Mouse (Mus musculus) embryonic facial prominence, embryonic 13.5 days (tissue): ENCODE measurements around the gene Gipc3. TPM values are rescaled to one million over a fixed set of nuclear protein-coding genes. Genes with fewer than 3 reads are reported as not detected.

Source experiments
- ATAC-seq: fragments of 200-750 bp; cut with Nextera tagmentation; 2 replicates; pipeline ENCODE4 v1.8.0; 2017; ENCODE audit warnings: low read depth; ENCODE audit not compliant: insufficient number of reproducible peaks, insufficient read depth, low FRiP score, low TSS enrichment
- H3K27ac ChIP-seq: fragments of 300-500 bp; sonication (generic); 2 replicates; pipeline ENCODE4 v1.5.1; 2015; ENCODE audit warnings: moderate library complexity, mild to moderate bottlenecking, inconsistent platforms
- H3K27me3 ChIP-seq: fragments of 300-500 bp; sonication (generic); 2 replicates; pipeline ENCODE4 v1.6.1; 2015; ENCODE audit warnings: mild to moderate bottlenecking, inconsistent platforms
- H3K36me3 ChIP-seq: fragments of 300-500 bp; sonication (generic); 2 replicates; pipeline ENCODE4 v1.6.1; 2015; ENCODE audit warnings: mild to moderate bottlenecking, inconsistent platforms
- H3K4me1 ChIP-seq: fragments of 300-500 bp; sonication (generic); 2 replicates; pipeline ENCODE4 v1.6.1; 2015; ENCODE audit warnings: inconsistent platforms
- H3K4me2 ChIP-seq: fragments of 300-500 bp; sonication (generic); 2 replicates; pipeline ENCODE4 v1.6.1; 2015; ENCODE audit warnings: moderate library complexity, mild to moderate bottlenecking, inconsistent platforms
- H3K4me3 ChIP-seq: fragments of 300-500 bp; sonication (generic); 2 replicates; pipeline ENCODE4 v1.5.1; 2015; ENCODE audit warnings: mild to moderate bottlenecking, inconsistent platforms
- H3K9ac ChIP-seq: fragments of 300-500 bp; sonication (generic); 2 replicates; pipeline ENCODE4 v1.6.1; 2015; ENCODE audit warnings: mild to moderate bottlenecking, inconsistent platforms
- H3K9me3 ChIP-seq: fragments of 300-500 bp; sonication (generic); 2 replicates; pipeline ENCODE4 v1.6.1; 2016; ENCODE audit warnings: inconsistent platforms
- WGBS: fragments of 180-500 bp; shearing (Covaris S2); methylation state at CpG from one replicate; pipeline ENCODE4 v1.1.7; 2015; ENCODE audit warnings: mixed read lengths; 5-methylcytosine and 5-hydroxymethylcytosine counted together
- polyA plus RNA-seq: library from polyadenylated mRNA; unstranded; fragments of >200 nt; fragmentation: Nextera tagmentation; extraction: Ambion mirVana; gene quantifications from 2 replicates; pipeline ENCODE4 v1.2.1, GENCODE M21; 2015

The Gipc3 gene
- polyA plus RNA-seq, 1 experiment from 2014 or later, result 0.13 TPM

DNA sequence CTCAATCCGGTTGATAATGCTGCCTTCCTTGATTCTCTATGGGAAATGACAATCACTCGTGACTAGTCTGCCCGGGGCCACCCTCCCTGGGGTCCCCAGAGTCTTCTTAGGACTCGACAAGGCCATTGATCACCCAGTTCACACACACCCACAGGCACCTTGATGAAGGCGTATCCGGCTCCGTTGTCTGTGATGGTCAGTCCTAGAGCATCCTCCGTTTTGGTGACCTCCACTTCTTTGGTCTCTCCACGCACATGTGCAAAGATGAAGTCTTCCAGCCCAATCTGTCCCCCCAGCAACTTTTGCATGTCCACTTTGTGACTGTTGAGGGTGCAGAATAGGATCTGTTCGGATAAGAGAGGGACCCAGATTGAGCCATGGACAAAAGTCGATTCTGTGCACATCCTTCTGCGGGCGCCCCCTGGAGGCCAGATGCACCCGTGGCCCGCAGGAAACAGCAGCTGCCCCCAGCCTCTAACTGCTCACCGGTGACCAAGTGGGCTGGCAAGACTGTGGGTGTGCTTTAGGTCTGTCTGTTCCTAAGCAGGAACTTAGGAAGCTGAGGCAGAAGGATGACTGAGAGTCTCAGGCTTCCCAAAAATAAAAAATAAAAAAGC is 1.6 kb downstream of the Gipc3 start:
- Histone ChIP-seq H3K27ac (no peak overlapping the region), H3K36me3 (peaks cover 11% of the 10 kb centered on the region), H3K4me2 (no peak overlapping the region), H3K9ac (no peak overlapping the region), H3K9me3 (no peaks in the 10 kb centered on the region), H3K27me3 (peaks cover 77% of the 10 kb centered on the region), H3K4me1 (peaks cover 14% of the 10 kb centered on the region), H3K4me3 (peak overlapping the region; percentile 4; the same call in 1 of the 2 replicates)
- 32% methylated on average over 16 of the region's 16 CpGs for WGBS
- ATAC-seq, result no peak

DNA sequence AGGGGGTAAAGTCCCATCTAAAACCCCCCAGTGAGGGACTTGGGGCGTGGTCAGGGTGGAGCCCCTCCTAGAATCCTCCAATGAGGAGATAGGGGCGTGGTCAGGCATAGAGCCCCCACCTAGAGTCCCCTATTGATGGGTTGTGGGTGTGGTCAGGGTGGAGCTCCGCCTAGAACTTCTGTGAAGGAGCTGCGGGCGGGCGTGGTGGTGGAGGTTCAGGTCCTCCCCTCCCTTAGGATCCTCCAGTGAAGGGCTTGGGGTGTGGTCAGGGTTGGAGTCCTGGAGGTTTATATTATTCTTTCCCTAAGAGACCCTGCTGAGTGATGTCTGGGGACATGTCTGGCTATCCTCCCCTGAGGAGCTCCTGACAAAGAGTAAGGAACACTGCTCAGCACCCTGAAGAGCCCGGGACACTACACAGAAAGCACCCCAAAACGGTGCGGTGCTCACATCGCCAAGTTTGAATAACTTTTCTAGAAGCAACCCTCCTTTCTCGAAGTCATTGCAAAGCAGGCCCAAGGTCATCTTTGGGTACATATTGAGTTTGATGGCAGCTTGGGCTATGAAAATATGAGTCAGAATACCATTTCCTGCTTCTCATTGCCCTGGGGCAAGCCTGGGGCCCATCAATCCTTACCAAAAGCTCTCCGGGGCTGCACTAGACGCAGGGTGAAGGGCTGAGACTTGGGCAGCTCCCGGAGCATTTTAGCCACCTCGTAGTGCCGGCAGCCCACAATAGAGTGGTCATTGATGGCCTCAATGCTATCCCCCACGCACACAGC is 2.3 kb downstream of the Gipc3 start:
- peaks cover 20% of the 10 kb centered on the region for H3K4me1 ChIP-seq
- H3K4me2 ChIP-seq, result no peak overlapping the region
- H3K27me3 ChIP-seq, result peaks cover 70% of the 10 kb centered on the region
- no peak overlapping the region for H3K27ac ChIP-seq
- no peak overlapping the region for H3K4me3 ChIP-seq
- no peak overlapping the region for H3K9ac ChIP-seq
- peaks cover 7% of the 10 kb centered on the region for H3K36me3 ChIP-seq
- ATAC-seq, result no peak
- H3K9me3 ChIP-seq, result no peaks in the 10 kb centered on the region
- WGBS, result 37% methylated on average over 17 of the region's 17 CpGs

DNA sequence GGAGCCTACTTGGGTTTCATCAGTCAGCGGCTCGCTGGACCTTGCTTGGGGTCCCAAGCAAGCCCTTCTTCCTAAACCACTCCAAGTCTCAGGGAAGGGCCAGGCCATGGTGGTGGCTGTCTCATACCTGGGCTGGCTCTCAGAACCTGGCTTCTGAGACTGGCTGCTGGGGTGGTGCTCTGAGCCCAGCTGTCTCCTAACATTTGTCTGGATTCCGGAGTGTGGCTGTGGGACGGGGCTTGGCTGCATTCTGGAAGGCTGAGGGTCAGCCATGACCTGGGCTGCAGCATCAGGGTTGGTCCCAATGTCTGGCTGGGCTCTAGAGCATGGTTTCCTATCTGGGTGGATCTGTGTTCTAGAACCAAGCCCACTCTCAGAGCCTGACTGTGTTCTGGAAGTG is 6.5 kb downstream of the Gipc3 start:
- H3K4me1 ChIP-seq, result peaks cover 34% of the 10 kb centered on the region
- H3K36me3 ChIP-seq, result no peaks in the 10 kb centered on the region
- H3K27me3 ChIP-seq, result peaks cover 67% of the 10 kb centered on the region
- WGBS, result 96% methylated on average over 4 of the region's 4 CpGs
- no peak for ATAC-seq
- H3K9ac ChIP-seq, result no peak overlapping the region
- H3K4me3 ChIP-seq, result no peak overlapping the region
- no peaks in the 10 kb centered on the region for H3K9me3 ChIP-seq
- peak overlapping the region; percentile 88; the same call in 1 of the 2 replicates for H3K27ac ChIP-seq
- no peak overlapping the region for H3K4me2 ChIP-seq

DNA sequence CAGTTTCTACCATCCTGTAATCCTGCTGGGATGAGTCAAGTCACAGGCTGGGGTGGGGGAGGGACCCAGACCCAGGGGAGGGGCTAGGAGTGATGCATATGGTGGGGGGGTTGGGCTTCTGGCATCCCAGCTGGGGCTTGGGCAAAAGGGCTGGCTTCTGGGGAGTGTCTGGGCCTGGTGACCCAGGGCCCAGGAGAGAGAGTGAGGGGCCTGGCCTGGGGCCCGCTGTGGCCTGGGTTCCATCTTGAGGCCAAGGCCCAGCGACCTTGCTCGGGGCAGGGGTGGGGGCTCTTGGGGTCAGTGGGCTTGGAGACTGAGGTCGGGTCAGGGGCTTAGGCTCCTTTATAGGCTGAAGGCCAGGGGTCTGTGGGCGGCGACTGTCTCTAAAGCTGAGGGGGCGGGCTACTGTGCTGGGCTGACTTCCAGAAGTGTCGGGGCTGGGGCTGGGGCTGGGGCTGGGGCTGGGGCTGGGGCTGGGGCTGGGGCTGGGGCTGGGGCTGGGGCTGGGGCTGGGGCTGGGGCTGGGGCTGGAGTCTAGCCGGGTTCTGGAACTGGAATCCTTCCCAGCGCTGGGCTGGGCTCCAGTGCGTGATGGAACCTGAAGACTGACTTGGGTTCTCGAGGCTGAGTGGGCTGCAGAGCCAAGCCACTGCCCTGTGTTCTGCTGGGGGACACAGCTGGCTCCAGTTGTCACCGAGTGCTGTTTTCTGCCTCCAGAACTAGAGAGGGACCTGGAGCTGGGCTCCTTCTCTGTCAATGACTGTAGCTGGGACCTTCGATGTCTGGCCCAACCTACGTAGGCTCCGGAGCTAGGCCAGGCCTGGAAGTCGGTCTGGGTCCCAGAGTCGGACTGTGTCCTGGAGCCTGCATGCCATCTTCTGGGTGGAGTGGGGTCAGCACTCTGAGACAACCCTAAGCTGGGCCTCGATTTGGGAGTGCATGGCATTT is 7.4 kb downstream of the Gipc3 start:
- Histone ChIP-seq H3K27me3 (peaks cover 59% of the 10 kb centered on the region), H3K36me3 (no peaks in the 10 kb centered on the region), H3K4me3 (no peak overlapping the region), H3K4me1 (peaks cover 32% of the 10 kb centered on the region), H3K27ac (peak overlapping the region; percentile 88), H3K9ac (peak overlapping the region; percentile 54; the same call in 1 of the 2 replicates), H3K9me3 (no peaks in the 10 kb centered on the region), H3K4me2 (peak overlapping the region; percentile 28)
- ATAC-seq, result peak; percentile 15; the same call in 1 of the 2 replicates
- WGBS, result 40% methylated on average over 18 of the region's 19 CpGs

DNA sequence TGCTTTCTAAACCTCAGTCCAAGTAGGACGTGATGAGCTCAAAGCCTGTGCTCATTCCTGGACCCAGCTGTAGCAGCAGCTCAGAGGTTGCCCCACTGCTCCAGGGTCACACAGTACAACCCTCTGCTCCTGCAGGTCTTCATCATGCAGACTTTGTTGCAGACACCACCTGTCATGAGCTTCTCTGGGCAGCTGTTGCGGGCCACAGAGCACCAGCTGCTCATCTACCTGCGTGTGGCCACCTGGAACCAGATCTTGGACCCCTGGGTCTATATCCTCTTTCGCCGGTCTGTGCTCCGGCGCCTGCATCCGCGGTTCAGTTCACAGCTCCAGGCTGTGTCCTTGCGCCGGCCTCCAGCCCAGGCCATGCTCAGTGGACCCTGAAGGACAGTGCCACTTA is 8.7 kb downstream of the Gipc3 start:
- WGBS, result 63% methylated on average over 11 of the region's 11 CpGs
- Histone ChIP-seq H3K9ac (no peak overlapping the region), H3K4me2 (no peak overlapping the region), H3K9me3 (no peaks in the 10 kb centered on the region), H3K4me3 (no peak overlapping the region), H3K4me1 (peaks cover 45% of the 10 kb centered on the region), H3K36me3 (no peaks in the 10 kb centered on the region), H3K27me3 (peaks cover 56% of the 10 kb centered on the region), H3K27ac (0 out of 2 replicates have a peak overlapping the region, but pooled peaks have one; percentile 88)
- ATAC-seq, result no peak

DNA sequence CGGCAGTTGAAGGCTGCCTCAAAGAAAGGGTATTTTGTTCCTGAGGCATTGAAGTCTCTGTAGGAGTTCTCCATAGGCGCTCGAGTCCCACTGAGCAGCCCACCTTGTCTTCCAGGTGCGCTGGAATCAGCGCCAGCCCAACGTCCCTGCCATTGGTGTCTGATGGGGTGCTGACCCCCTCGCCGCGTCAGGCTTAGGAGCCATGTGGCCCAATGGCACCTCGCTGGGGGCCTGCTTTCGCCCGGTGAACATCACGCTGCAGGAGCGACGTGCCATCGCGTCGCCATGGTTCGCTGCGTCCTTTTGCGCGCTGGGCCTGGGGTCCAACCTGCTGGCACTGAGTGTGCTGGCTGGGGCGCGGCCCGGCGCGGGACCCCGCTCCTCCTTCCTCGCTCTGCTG is 10.8 kb downstream of the Gipc3 start:
- Histone ChIP-seq H3K4me1 (peaks cover 58% of the 10 kb centered on the region), H3K36me3 (peaks cover under 1% of the 10 kb centered on the region), H3K27ac (no peak overlapping the region), H3K27me3 (peaks cover 40% of the 10 kb centered on the region), H3K4me2 (peak overlapping the region; percentile 31), H3K9me3 (no peaks in the 10 kb centered on the region), H3K9ac (peak overlapping the region; percentile 52; the same call in 1 of the 2 replicates), H3K4me3 (peak overlapping the region; percentile 20; the same call in 1 of the 2 replicates)
- 19% methylated on average over 29 of the region's 29 CpGs for WGBS
- ATAC-seq, result no peak

DNA sequence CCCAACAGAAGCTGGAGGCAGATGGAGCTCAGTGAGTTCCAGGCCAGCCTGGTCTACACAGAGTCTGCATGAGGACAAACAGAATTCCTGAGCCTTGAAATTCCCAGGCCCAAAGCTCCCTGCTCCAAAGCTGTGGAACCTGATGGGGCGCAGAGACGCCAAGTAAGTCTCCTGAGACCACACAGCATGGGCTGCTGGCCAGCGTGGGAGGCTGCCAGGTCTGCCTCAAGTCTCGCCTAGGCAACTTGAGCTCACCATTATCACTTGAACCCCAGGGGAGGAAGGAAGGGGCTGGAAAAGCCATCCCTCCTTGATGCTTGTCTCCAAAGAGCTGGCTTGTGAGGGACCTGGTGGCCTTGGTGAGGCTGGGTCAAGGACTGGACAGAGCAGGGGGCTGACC is 13.1 kb downstream of the Gipc3 start:
- H3K27me3 ChIP-seq, result peaks cover 33% of the 10 kb centered on the region
- peaks cover 24% of the 10 kb centered on the region for H3K36me3 ChIP-seq
- H3K4me3 ChIP-seq, result peak overlapping the region; percentile 12; the same call in 1 of the 2 replicates
- H3K4me2 ChIP-seq, result peak overlapping the region; percentile 35
- peak overlapping the region; percentile 91 for H3K27ac ChIP-seq
- WGBS, result 53% methylated on average over 4 of the region's 4 CpGs
- ATAC-seq, result no peak
- H3K4me1 ChIP-seq, result peaks cover 44% of the 10 kb centered on the region
- H3K9me3 ChIP-seq, result no peaks in the 10 kb centered on the region
- peak overlapping the region; percentile 57 for H3K9ac ChIP-seq

DNA sequence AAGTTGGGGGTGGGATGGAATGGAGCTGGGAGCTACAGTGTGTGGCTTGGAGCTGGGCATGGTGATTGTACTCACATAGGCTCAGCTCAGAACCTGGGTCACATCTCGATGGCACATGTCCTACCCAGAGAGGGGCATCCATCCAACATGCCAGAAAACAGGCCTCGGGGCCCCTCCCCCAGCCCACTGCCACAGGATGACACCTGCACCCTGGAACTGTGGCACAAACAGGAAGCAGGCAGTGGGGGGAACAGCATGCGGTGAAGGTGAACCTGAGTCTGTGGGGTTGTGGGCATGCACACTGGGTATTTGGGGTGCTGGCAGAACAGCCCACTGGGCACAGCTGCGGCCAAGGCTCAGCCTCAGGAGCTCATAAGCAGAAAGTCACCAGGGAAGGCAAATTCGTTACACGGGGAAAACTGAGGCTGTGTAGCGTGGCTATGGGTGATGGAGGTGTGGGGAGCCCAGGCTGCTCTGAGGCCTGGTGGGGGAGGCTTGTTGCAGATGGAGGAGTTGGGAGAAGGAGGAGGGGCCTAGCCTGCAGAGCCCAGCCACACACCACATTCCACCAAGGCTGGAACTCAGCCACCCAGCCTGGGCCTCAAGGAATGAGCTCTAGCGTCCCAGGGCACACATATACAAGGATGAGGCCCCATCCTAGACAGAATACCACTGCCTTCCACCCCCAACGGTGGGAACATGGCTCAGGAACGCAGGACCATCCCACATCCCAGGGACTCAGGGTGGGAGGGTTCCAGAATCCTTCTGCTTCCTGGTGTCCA is 13.7 kb downstream of the Gipc3 start:
- 58% methylated on average over 10 of the region's 10 CpGs for WGBS
- H3K4me3 ChIP-seq, result peak overlapping the region; percentile 12; the same call in 1 of the 2 replicates
- H3K4me1 ChIP-seq, result peaks cover 37% of the 10 kb centered on the region
- peaks cover 30% of the 10 kb centered on the region for H3K36me3 ChIP-seq
- H3K27me3 ChIP-seq, result peaks cover 27% of the 10 kb centered on the region
- H3K9ac ChIP-seq, result peak overlapping the region; percentile 57
- H3K9me3 ChIP-seq, result no peaks in the 10 kb centered on the region
- peak overlapping the region; percentile 35 for H3K4me2 ChIP-seq
- peak; percentile 59 for ATAC-seq
- peak overlapping the region; percentile 91 for H3K27ac ChIP-seq

DNA sequence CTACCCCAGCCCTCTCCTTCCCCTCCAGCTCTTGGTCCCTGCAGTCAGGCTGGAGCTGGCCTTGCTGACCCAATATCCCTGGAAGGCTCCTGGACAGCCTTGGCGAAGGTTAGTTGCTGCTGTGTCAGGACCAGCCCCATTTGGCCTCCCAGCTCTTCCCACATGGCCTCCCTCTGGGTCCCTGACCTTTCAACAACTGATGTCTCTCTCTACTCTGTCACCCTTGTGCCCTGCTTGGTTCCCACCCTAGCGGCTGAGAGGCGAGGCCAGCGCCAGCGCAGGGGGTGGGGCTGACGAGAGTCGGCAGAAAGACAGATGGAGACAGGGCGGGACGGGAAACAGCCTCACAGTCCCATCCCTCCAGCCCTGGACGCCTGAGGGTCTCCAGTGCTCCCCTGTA is 14.7 kb downstream of the Gipc3 start, which contains the start of gene Tbxa2r:
Gene Tbxa2r, plus strand, starts transcription at position 346 of the 400 bp plus-strand sequence.
- peak within 1 kb of the TSS; percentile 91 for H3K27ac ChIP-seq
- peaks cover 35% of the 10 kb centered on the region for H3K4me1 ChIP-seq
- peak within 1 kb of the TSS; percentile 58 for H3K9ac ChIP-seq
- peak within 1 kb of the TSS; percentile 35 for H3K4me2 ChIP-seq
- no peak for ATAC-seq
- no peaks in the 10 kb centered on the region for H3K9me3 ChIP-seq
- WGBS, result 15% methylated on average over 10 of the region's 10 CpGs
- peaks cover 40% of the 10 kb centered on the region for H3K36me3 ChIP-seq
- peaks cover 19% of the 10 kb centered on the region for H3K27me3 ChIP-seq
- H3K4me3 ChIP-seq, result peak within 1 kb of the TSS; percentile 12; the same call in 1 of the 2 replicates

DNA sequence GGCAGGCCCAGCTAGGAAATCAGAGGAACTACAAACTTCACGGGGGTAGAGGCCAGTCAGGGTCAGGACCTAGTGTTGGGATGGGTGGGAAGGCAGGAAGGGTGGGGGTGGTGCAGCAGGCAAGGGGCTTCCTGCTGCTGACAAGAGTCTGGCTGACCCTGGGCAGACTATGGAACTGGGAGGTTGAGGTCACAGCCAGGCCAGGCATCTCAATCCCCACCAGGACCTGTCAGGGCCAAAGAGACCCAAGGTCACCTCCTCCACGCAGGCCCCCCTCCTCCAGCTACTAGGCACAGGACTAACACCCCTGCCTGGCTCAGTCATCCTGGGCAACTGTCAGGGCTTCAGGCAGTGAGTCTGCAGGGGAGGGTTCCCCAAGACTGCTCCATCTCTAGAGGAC is 15.1 kb downstream of the Gipc3 start:
- ATAC-seq, result no peak
- Histone ChIP-seq H3K27me3 (peaks cover 15% of the 10 kb centered on the region), H3K36me3 (peaks cover 44% of the 10 kb centered on the region), H3K9ac (peak overlapping the region; percentile 58; the same call in 1 of the 2 replicates), H3K4me2 (no peak overlapping the region), H3K27ac (peak overlapping the region; percentile 91; the same call in 1 of the 2 replicates), H3K9me3 (no peaks in the 10 kb centered on the region), H3K4me3 (no peak overlapping the region), H3K4me1 (peaks cover 35% of the 10 kb centered on the region)
- 25% methylated on average over 2 of the region's 2 CpGs for WGBS
